Mouse (Mus musculus): ENCODE measurements around the gene Agfg1. TPM values are rescaled to one million over a fixed set of nuclear protein-coding genes. Genes with fewer than 3 reads are reported as not detected.

Agfg1 gene
- polyA plus RNA-seq, 1 experiment from 2014 or later: 33.5 TPM

- Histone ChIP-seq H3K4me3 (no peak overlapping the region), H3K27ac (replicated peaks) (no peak overlapping the region), H3K27me3 (ENCODE audit: low read depth, poor library complexity, severe bottlenecking) (no peaks in the 10 kb centered on the region), H3K4me1 (no peaks in the 10 kb centered on the region), H3K36me3 (no peaks in the 10 kb centered on the region), H3K9me3 (replicated peaks) (no peaks in the 10 kb centered on the region)
- DNase-seq (ENCODE audit: low spot score): no peak
- WGBS: 88% methylated on average over 8 of the region's 8 CpGs
Observed at GRCm38 (mm10) chr1:82806391-82806790, 32.9 kb upstream of the Agfg1 start.

GRCm38 (mm10) chr1:82807206-82807605 lies 32.1 kb upstream of the Agfg1 start:
- WGBS: 94% methylated on average over 7 of the region's 7 CpGs
- H3K9me3 ChIP-seq (replicated peaks): no peaks in the 10 kb centered on the region
- no peak for DNase-seq (ENCODE audit: low spot score)
- H3K27ac ChIP-seq (replicated peaks): no peak overlapping the region
- H3K4me1 ChIP-seq: no peaks in the 10 kb centered on the region
- H3K4me3 ChIP-seq: no peak overlapping the region
- no peaks in the 10 kb centered on the region for H3K27me3 ChIP-seq (ENCODE audit: low read depth, poor library complexity, severe bottlenecking)
- no peaks in the 10 kb centered on the region for H3K36me3 ChIP-seq

GRCm38 (mm10) chr1:82808564-82808963 lies 30.7 kb upstream of the Agfg1 start:
- Histone ChIP-seq H3K27ac (replicated peaks) (no peak overlapping the region), H3K27me3 (ENCODE audit: low read depth, poor library complexity, severe bottlenecking) (no peaks in the 10 kb centered on the region), H3K4me3 (no peak overlapping the region), H3K9me3 (replicated peaks) (no peaks in the 10 kb centered on the region), H3K36me3 (no peaks in the 10 kb centered on the region), H3K4me1 (no peaks in the 10 kb centered on the region)
- no peak for DNase-seq (ENCODE audit: low spot score)
- 83% methylated on average over 3 of the region's 3 CpGs for WGBS

- H3K36me3 ChIP-seq: no peaks in the 10 kb centered on the region
- H3K4me3 ChIP-seq: no peak overlapping the region
- no peak overlapping the region for H3K27ac ChIP-seq (replicated peaks)
- no peaks in the 10 kb centered on the region for H3K9me3 ChIP-seq (replicated peaks)
- H3K4me1 ChIP-seq: no peaks in the 10 kb centered on the region
- no peaks in the 10 kb centered on the region for H3K27me3 ChIP-seq (ENCODE audit: low read depth, poor library complexity, severe bottlenecking)
- no peak for DNase-seq (ENCODE audit: low spot score)
- 56% methylated on average over 1 of the region's 1 CpGs for WGBS
Observed at GRCm38 (mm10) chr1:82811766-82812165, 27.5 kb upstream of the Agfg1 start.

- 80% methylated on average over 17 of the region's 17 CpGs for WGBS
- no peak overlapping the region for H3K4me3 ChIP-seq
- no peaks in the 10 kb centered on the region for H3K27me3 ChIP-seq (ENCODE audit: low read depth, poor library complexity, severe bottlenecking)
- no peak overlapping the region for H3K27ac ChIP-seq (replicated peaks)
- H3K9me3 ChIP-seq (replicated peaks): no peaks in the 10 kb centered on the region
- DNase-seq (ENCODE audit: low spot score): no peak
- no peaks in the 10 kb centered on the region for H3K4me1 ChIP-seq
- H3K36me3 ChIP-seq: no peaks in the 10 kb centered on the region
Observed at GRCm38 (mm10) chr1:82815941-82816716, 23.2 kb upstream of the Agfg1 start.

- Histone ChIP-seq H3K9me3 (replicated peaks) (no peaks in the 10 kb centered on the region), H3K36me3 (no peaks in the 10 kb centered on the region), H3K27me3 (ENCODE audit: low read depth, poor library complexity, severe bottlenecking) (no peaks in the 10 kb centered on the region), H3K4me3 (no peak overlapping the region), H3K27ac (replicated peaks) (no peak overlapping the region), H3K4me1 (no peaks in the 10 kb centered on the region)
- WGBS: 66% methylated on average over 10 of the region's 10 CpGs
- DNase-seq (ENCODE audit: low spot score): no peak
Observed at GRCm38 (mm10) chr1:82819366-82819765, 19.9 kb upstream of the Agfg1 start.

GRCm38 (mm10) chr1:82820179-82820578 lies 19.1 kb upstream of the Agfg1 start:
- Histone ChIP-seq H3K27me3 (ENCODE audit: low read depth, poor library complexity, severe bottlenecking) (no peaks in the 10 kb centered on the region), H3K27ac (replicated peaks) (no peak overlapping the region), H3K4me3 (no peak overlapping the region), H3K4me1 (no peaks in the 10 kb centered on the region), H3K9me3 (replicated peaks) (no peaks in the 10 kb centered on the region), H3K36me3 (no peaks in the 10 kb centered on the region)
- 83% methylated on average over 15 of the region's 15 CpGs for WGBS
- DNase-seq (ENCODE audit: low spot score): no peak

GRCm38 (mm10) chr1:82820626-82821186 lies 18.6 kb upstream of the Agfg1 start:
- Histone ChIP-seq H3K4me1 (no peaks in the 10 kb centered on the region), H3K27ac (replicated peaks) (no peak overlapping the region), H3K4me3 (no peak overlapping the region), H3K9me3 (replicated peaks) (no peaks in the 10 kb centered on the region), H3K36me3 (no peaks in the 10 kb centered on the region), H3K27me3 (ENCODE audit: low read depth, poor library complexity, severe bottlenecking) (no peaks in the 10 kb centered on the region)
- 90% methylated on average over 3 of the region's 3 CpGs for whole genome bisulfite sequencing
- DNase-seq (ENCODE audit: low spot score): no peak

GRCm38 (mm10) chr1:82821846-82822245 lies 17.4 kb upstream of the Agfg1 start:
- no peak for DNase-seq (ENCODE audit: low spot score)
- WGBS: 90% methylated on average over 3 of the region's 3 CpGs
- Histone ChIP-seq H3K27me3 (ENCODE audit: low read depth, poor library complexity, severe bottlenecking) (no peaks in the 10 kb centered on the region), H3K4me3 (no peak overlapping the region), H3K4me1 (no peaks in the 10 kb centered on the region), H3K36me3 (no peaks in the 10 kb centered on the region), H3K27ac (replicated peaks) (no peak overlapping the region), H3K9me3 (replicated peaks) (no peaks in the 10 kb centered on the region)

GRCm38 (mm10) chr1:82824147-82824546 lies 15.1 kb upstream of the Agfg1 start:
- Histone ChIP-seq H3K4me1 (no peaks in the 10 kb centered on the region), H3K4me3 (no peak overlapping the region)
- WGBS: 84% methylated on average over 6 of the region's 6 CpGs

GRCm38 (mm10) chr1:82825256-82825655 lies 14.0 kb upstream of the Agfg1 start:
- no peaks in the 10 kb centered on the region for H3K9me3 ChIP-seq (replicated peaks)
- WGBS: 89% methylated on average over 2 of the region's 2 CpGs
- no peaks in the 10 kb centered on the region for H3K27me3 ChIP-seq (ENCODE audit: low read depth, poor library complexity, severe bottlenecking)
- no peak overlapping the region for H3K4me3 ChIP-seq
- no peaks in the 10 kb centered on the region for H3K36me3 ChIP-seq
- H3K4me1 ChIP-seq: no peaks in the 10 kb centered on the region
- H3K27ac ChIP-seq (replicated peaks): no peak overlapping the region
- DNase-seq (ENCODE audit: low spot score): no peak

More at GRCm38 (mm10) chr1:82824147-82824546, 15.1 kb upstream of the Agfg1 start:
- no peak for DNase-seq (ENCODE audit: low spot score)
- Histone ChIP-seq H3K9me3 (replicated peaks) (no peaks in the 10 kb centered on the region), H3K27ac (replicated peaks) (no peak overlapping the region), H3K27me3 (ENCODE audit: low read depth, poor library complexity, severe bottlenecking) (no peaks in the 10 kb centered on the region), H3K36me3 (no peaks in the 10 kb centered on the region)

GRCm38 (mm10) chr1:82825783-82826182 lies 13.5 kb upstream of the Agfg1 start:
- no peaks in the 10 kb centered on the region for H3K9me3 ChIP-seq (replicated peaks)
- H3K27ac ChIP-seq (replicated peaks): no peak overlapping the region
- DNase-seq (ENCODE audit: low spot score): no peak
- no peaks in the 10 kb centered on the region for H3K27me3 ChIP-seq (ENCODE audit: low read depth, poor library complexity, severe bottlenecking)
- WGBS: 91% methylated on average over 7 of the region's 7 CpGs
- H3K36me3 ChIP-seq: no peaks in the 10 kb centered on the region
- H3K4me1 ChIP-seq: no peaks in the 10 kb centered on the region
- H3K4me3 ChIP-seq: no peak overlapping the region

- DNase-seq (ENCODE audit: low spot score): no peak
- no peak overlapping the region for H3K27ac ChIP-seq (replicated peaks)
- no peaks in the 10 kb centered on the region for H3K9me3 ChIP-seq (replicated peaks)
- H3K27me3 ChIP-seq (ENCODE audit: low read depth, poor library complexity, severe bottlenecking): no peaks in the 10 kb centered on the region
- WGBS: 54% methylated on average over 5 of the region's 5 CpGs
- H3K4me3 ChIP-seq: no peak overlapping the region
- no peaks in the 10 kb centered on the region for H3K36me3 ChIP-seq
- H3K4me1 ChIP-seq: no peaks in the 10 kb centered on the region
Observed at GRCm38 (mm10) chr1:82826911-82827310, 12.4 kb upstream of the Agfg1 start.

Measured in midbrain, embryonic 10.5 days (tissue).